Mouse (Mus musculus) CH12.LX (cell line): ENCODE data around the gene Gm49388. TPM values are rescaled to one million over a fixed set of nuclear protein-coding genes. Genes with fewer than 3 reads are reported as not detected.

Source experiments
- DNase-seq: peaks from one replicate; pipeline ENCODE4 v3.0.0-alpha.2; 2013; ENCODE audit errors: extremely low read depth
- H3K27ac ChIP-seq: 2 replicates; pipeline ENCODE4 v1.5.1; 2012; ENCODE audit warnings: low read depth, mild to moderate bottlenecking, control low read depth, moderate library complexity; ENCODE audit not compliant: insufficient read depth
- H3K27me3 ChIP-seq: replicated peaks from 2 replicates; pipeline ENCODE3; 2012; ENCODE audit warnings: inconsistent platforms
- H3K36me3 ChIP-seq, 2 experiments: replicated peaks in 1 of 2; 2 replicates each; pipeline versions ENCODE3 to v1.6.1; 2012; ENCODE audit warnings: inconsistent platforms in 1 of 2, low read length in 1 of 2, mild to moderate bottlenecking in 1 of 2, mixed read lengths in 1 of 2, moderate library complexity in 1 of 2; ENCODE audit not compliant: control insufficient read depth in 1 of 2, insufficient read depth in 1 of 2
- H3K4me1 ChIP-seq, 2 experiments: 2 replicates each; pipeline ENCODE4 v1.6.1; 2012; ENCODE audit warnings: inconsistent platforms in 1 of 2, moderate library complexity in 1 of 2; ENCODE audit not compliant: insufficient read depth in 2 of 2, control insufficient read depth in 1 of 2
- H3K4me2 ChIP-seq: 2 replicates; pipeline ENCODE4 v1.6.1; 2012; ENCODE audit warnings: low read depth, mild to moderate bottlenecking, control low read depth; ENCODE audit not compliant: poor library complexity, insufficient read depth, severe bottlenecking
- H3K4me3 ChIP-seq, 3 experiments: fragments of 150-350 bp in 1 of 3; sonication (generic) in 1 of 3; replicated peaks in 1 of 3; 2 replicates each; pipeline versions ENCODE3 to v1.5.1; 2011 to 2012; ENCODE audit warnings: low read depth in 2 of 3, low read length in 2 of 3, mild to moderate bottlenecking in 2 of 3, moderate library complexity in 2 of 3, control low read depth in 1 of 3, improper control_type of control experiment in 1 of 3, inconsistent platforms in 1 of 3, mixed read lengths in 1 of 3; ENCODE audit not compliant: poor library complexity in 1 of 3
- H3K79me2 ChIP-seq: replicated peaks from 2 replicates; pipeline ENCODE4 v1.6.1; 2012; ENCODE audit warnings: mild to moderate bottlenecking, moderate library complexity; ENCODE audit not compliant: control insufficient read depth, poor library complexity, insufficient read depth, severe bottlenecking; ENCODE audit errors: extremely low read depth
- H3K9ac ChIP-seq: 2 replicates; pipeline ENCODE4 v1.6.1; 2012; ENCODE audit warnings: low read depth, mild to moderate bottlenecking, control low read depth, moderate library complexity; ENCODE audit not compliant: insufficient read depth
- H3K9me3 ChIP-seq: replicated peaks from 2 replicates; pipeline ENCODE3; 2012; ENCODE audit warnings: low read length, inconsistent platforms, mixed read lengths
- BHLHE40 ChIP-seq: IDR thresholded peaks from 2 replicates; pipeline ENCODE4 v1.6.1; 2011; ENCODE audit warnings: mild to moderate bottlenecking, low read depth, low read length, improper control_type of control experiment
- CHD1 ChIP-seq: IDR thresholded peaks from 2 replicates; pipeline ENCODE4 v1.6.1; 2012; ENCODE audit warnings: low read depth, low read length, improper control_type of control experiment, inconsistent platforms
- CHD2 ChIP-seq: IDR thresholded peaks from 2 replicates; pipeline ENCODE4 v1.6.1; 2011; ENCODE audit warnings: low read length, improper control_type of control experiment
- CTCF ChIP-seq, 2 experiments: IDR thresholded peaks in 1 of 2; conservative IDR thresholded peaks in 1 of 2; 2 replicates each; pipeline ENCODE4 v1.5.1; 2011 to 2012; ENCODE audit warnings: low read depth in 2 of 2, low read length in 2 of 2, improper control_type of control experiment in 1 of 2, inconsistent platforms in 1 of 2, mild to moderate bottlenecking in 1 of 2, moderate library complexity in 1 of 2
- E2F4 ChIP-seq: IDR thresholded peaks from 2 replicates; pipeline ENCODE4 v1.6.1; 2011; ENCODE audit warnings: low read depth, low read length, improper control_type of control experiment; ENCODE audit not compliant: insufficient replicate concordance
- ELF1 ChIP-seq: IDR thresholded peaks from 2 replicates; pipeline ENCODE4 v1.6.1; 2014; ENCODE audit warnings: low read depth, mild to moderate bottlenecking, inconsistent platforms, low read length, improper control_type of control experiment
- EP300 ChIP-seq: IDR thresholded peaks from 2 replicates; pipeline ENCODE4 v1.6.1; 2011; ENCODE audit warnings: low read length, improper control_type of control experiment
- ETS1 ChIP-seq: conservative IDR thresholded peaks from 2 replicates; pipeline ENCODE4 v1.6.1; 2012; ENCODE audit warnings: low read depth, mild to moderate bottlenecking, inconsistent platforms, low read length, improper control_type of control experiment, moderate library complexity
- GABPA ChIP-seq: IDR thresholded peaks from 2 replicates; pipeline ENCODE4 v1.6.1; 2012; ENCODE audit warnings: low read depth, low read length, improper control_type of control experiment, inconsistent platforms; ENCODE audit not compliant: insufficient replicate concordance
- HCFC1 ChIP-seq: IDR thresholded peaks from 2 replicates; pipeline ENCODE4 v1.6.1; 2012; ENCODE audit warnings: low read depth, mild to moderate bottlenecking, inconsistent platforms, low read length, improper control_type of control experiment
- IRF4 ChIP-seq: IDR thresholded peaks from 2 replicates; pipeline ENCODE4 v1.6.1; 2014; ENCODE audit warnings: low read depth, mild to moderate bottlenecking, inconsistent platforms, low read length, improper control_type of control experiment
- JUN ChIP-seq: IDR thresholded peaks from 2 replicates; pipeline ENCODE4 v1.6.1; 2011; ENCODE audit warnings: low read depth, mild to moderate bottlenecking, low read length, improper control_type of control experiment, moderate library complexity; ENCODE audit not compliant: insufficient read depth
- JUND ChIP-seq: conservative IDR thresholded peaks from 2 replicates; pipeline ENCODE4 v1.6.1; 2011; ENCODE audit warnings: low read depth, low read length, improper control_type of control experiment
- KAT2A ChIP-seq: IDR thresholded peaks from 2 replicates; pipeline ENCODE4 v1.6.1; 2012; ENCODE audit warnings: low read length, improper control_type of control experiment, inconsistent platforms; ENCODE audit not compliant: insufficient replicate concordance
- MAFK ChIP-seq: IDR thresholded peaks from 2 replicates; pipeline ENCODE4 v1.6.1; 2011; ENCODE audit warnings: low read length, improper control_type of control experiment; ENCODE audit not compliant: insufficient replicate concordance
- MAX ChIP-seq: IDR thresholded peaks from 2 replicates; pipeline ENCODE4 v1.6.1; 2011; ENCODE audit warnings: low read length, improper control_type of control experiment
- MAZ ChIP-seq: IDR thresholded peaks from 2 replicates; pipeline ENCODE4 v1.6.1; 2012; ENCODE audit warnings: low read depth, mild to moderate bottlenecking, inconsistent platforms, low read length, improper control_type of control experiment, moderate library complexity
- MEF2A ChIP-seq: IDR thresholded peaks from 2 replicates; pipeline ENCODE4 v1.6.1; 2014; ENCODE audit warnings: low read depth, mild to moderate bottlenecking, inconsistent platforms, low read length, improper control_type of control experiment, borderline replicate concordance
- MXI1 ChIP-seq: IDR thresholded peaks from 2 replicates; pipeline ENCODE4 v1.6.1; 2011; ENCODE audit warnings: mild to moderate bottlenecking, low read depth, low read length, improper control_type of control experiment
- MYC ChIP-seq: IDR thresholded peaks from 2 replicates; pipeline ENCODE4 v1.6.1; 2011; ENCODE audit warnings: low read depth, mild to moderate bottlenecking, improper control_type of control experiment, low read length
- NELFE ChIP-seq: IDR thresholded peaks from 2 replicates; pipeline ENCODE4 v1.6.1; 2011; ENCODE audit warnings: low read depth, low read length, improper control_type of control experiment
- NRF1 ChIP-seq: IDR thresholded peaks from 2 replicates; pipeline ENCODE4 v1.6.1; 2014; ENCODE audit warnings: low read depth, mild to moderate bottlenecking, inconsistent platforms, low read length, improper control_type of control experiment, moderate library complexity
- PAX5 ChIP-seq: IDR thresholded peaks from 2 replicates; pipeline ENCODE4 v1.6.1; 2012; ENCODE audit warnings: low read length, inconsistent platforms, mixed read lengths
- POLR2A ChIP-seq: IDR thresholded peaks from 2 replicates; pipeline ENCODE4 v1.6.1; 2011; ENCODE audit warnings: low read depth, mild to moderate bottlenecking, improper control_type of control experiment, low read length
- POLR2AphosphoS2 ChIP-seq: IDR thresholded peaks from 2 replicates; pipeline ENCODE4 v1.6.1; 2011; ENCODE audit warnings: low read depth, low read length, improper control_type of control experiment
- RAD21 ChIP-seq: IDR thresholded peaks from 2 replicates; pipeline ENCODE4 v1.6.1; 2011; ENCODE audit warnings: low read depth, mild to moderate bottlenecking, low read length, improper control_type of control experiment, moderate library complexity
- RCOR1 ChIP-seq: conservative IDR thresholded peaks from 2 replicates; pipeline ENCODE4 v1.6.1; 2012; ENCODE audit warnings: low read depth, mild to moderate bottlenecking, inconsistent platforms, low read length, improper control_type of control experiment
- SMC3 ChIP-seq: IDR thresholded peaks from 2 replicates; pipeline ENCODE4 v1.6.1; 2011; ENCODE audit warnings: low read depth, low read length, improper control_type of control experiment
- TBP ChIP-seq: conservative IDR thresholded peaks from 2 replicates; pipeline ENCODE4 v1.6.1; 2011; ENCODE audit warnings: low read depth, low read length, improper control_type of control experiment
- UBTF ChIP-seq: IDR thresholded peaks from 2 replicates; pipeline ENCODE4 v1.6.1; 2012; ENCODE audit warnings: low read depth, mild to moderate bottlenecking, inconsistent platforms, low read length, improper control_type of control experiment, moderate library complexity
- USF1 ChIP-seq: IDR thresholded peaks from 2 replicates; pipeline ENCODE4 v1.6.1; 2014; ENCODE audit warnings: low read depth, mild to moderate bottlenecking, inconsistent platforms, low read length, improper control_type of control experiment
- USF2 ChIP-seq: conservative IDR thresholded peaks from 2 replicates; pipeline ENCODE4 v1.6.1; 2011; ENCODE audit warnings: low read depth, low read length, improper control_type of control experiment
- ZC3H11A ChIP-seq: IDR thresholded peaks from 2 replicates; pipeline ENCODE4 v1.6.1; 2012; ENCODE audit warnings: low read depth, mild to moderate bottlenecking, inconsistent platforms, low read length, improper control_type of control experiment
- ZKSCAN1 ChIP-seq: IDR thresholded peaks from 2 replicates; pipeline ENCODE4 v1.6.1; 2012; ENCODE audit warnings: low read depth, inconsistent platforms, low read length, improper control_type of control experiment, borderline replicate concordance
- ZMIZ1 ChIP-seq: IDR thresholded peaks from 2 replicates; pipeline ENCODE4 v1.6.1; 2012; ENCODE audit warnings: low read depth, mild to moderate bottlenecking, inconsistent platforms, low read length, improper control_type of control experiment
- ZNF384 ChIP-seq: IDR thresholded peaks from 2 replicates; pipeline ENCODE4 v1.6.1; 2012; ENCODE audit warnings: low read depth, low read length, improper control_type of control experiment, inconsistent platforms
- dilution Hi-C: fragments of 300-500 bp; cut with MboI; formaldehyde crosslinking; loops from 2 replicates; pipeline ENCODE4 v1.14.3; 2020; ENCODE audit warnings: low sequenced_read_pairs; ENCODE audit not compliant: extremely low pct_unique_long_range_greater_than_20kb, extremely low pct_ligation_motif_present
- in situ Hi-C: fragments of 300-500 bp; cut with MboI; formaldehyde crosslinking; loops from 3 replicates; pipeline ENCODE4 v1.14.3; 2019; ENCODE audit warnings: low sequenced_read_pairs, low pct_ligation_motif_present, low pct_unique_long_range_greater_than_20kb, mixed read lengths
- polyA plus RNA-seq: library from polyadenylated mRNA; unstranded; fragments of >175 nt; gene quantifications from 2 replicates; pipeline ENCODE4 v1.2.1, GENCODE M21; 2012; ENCODE audit warnings: low read depth; ENCODE audit not compliant: insufficient read length
- total RNA-seq, 2 experiments: library from RNA; depleted of rRNA; stranded (reverse); fragments of 300-350 nt in 1 of 2; fragments of >200 nt in 1 of 2; gene quantifications; 2 replicates each; pipeline ENCODE4 v1.2.3; 2012 to 2014

Gm49388 gene
- total and polyA plus RNA-seq, 3 experiments: 0.98 to 4.3 TPM; not detected in 1

- 0 out of 2 replicates have a peak, but pooled peaks have one; percentile 7 for TF ChIP-seq MXI1
- no peak for TF ChIP-seq RCOR1
Measured at GRCm38 (mm10) chr7:127776426-127776825, 9.0 kb upstream of the Gm49388 start, which contains the start of gene Setd1a (continued).

DNA sequence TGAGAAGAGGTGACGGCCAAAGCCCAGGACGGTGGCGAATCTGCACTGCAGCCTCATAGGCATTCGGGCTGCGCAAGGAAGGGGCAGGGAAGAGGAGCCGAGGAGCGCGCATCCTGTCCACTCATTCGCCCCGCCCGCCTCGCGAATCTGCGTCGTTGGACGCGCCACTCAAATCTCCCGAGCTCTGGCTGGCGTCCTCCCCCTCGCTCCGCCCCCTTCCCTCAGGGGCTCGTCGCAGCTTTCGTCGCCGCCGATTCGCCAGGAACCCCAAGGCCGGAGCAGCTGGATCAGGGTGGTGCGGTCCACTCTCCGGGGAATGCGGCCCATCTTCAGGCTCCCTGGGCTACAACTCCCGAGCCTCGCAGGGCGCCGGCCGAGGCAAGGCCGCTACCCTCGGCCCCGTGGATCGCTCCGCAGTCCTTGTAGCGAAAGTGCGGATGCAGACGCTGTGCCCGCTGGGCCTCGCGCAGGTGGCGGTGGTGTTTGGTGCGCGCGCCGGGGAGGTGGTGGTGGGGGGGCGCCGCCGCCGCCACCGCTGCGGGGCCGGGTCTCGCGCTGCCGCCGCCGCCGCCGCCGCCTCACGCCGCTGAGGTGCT, 8.4 kb upstream of the Gm49388 start:
- in situ Hi-C loops (loop anchor here (5.0 to 25.0 kb wide), 4 partner anchors 40 to 995 kb away; partner anchors contain the start of genes Cdipt, Cdiptos, Prss8 and Tbx6), dilution Hi-C loops (no loop called here)
- Histone ChIP-seq H3K27me3 (no peaks in the 10 kb centered on the region), H3K9me3 (no peaks in the 10 kb centered on the region), H3K27ac (peak overlapping the region; percentile 94), H3K4me1 (peaks cover 9 to 51% of the 10 kb centered on the region in 2 experiments), H3K36me3 (peaks cover 21 to 53% of the 10 kb centered on the region in 2 experiments), H3K4me2 (peak overlapping the region; percentile 48; the same call in 1 of the 2 replicates), H3K9ac (peak overlapping the region; percentile 99), H3K4me3 (peak overlapping the region; percentile 67 to 92 (median 71)), H3K79me2 (peaks cover 23% of the 10 kb centered on the region)
- peak; percentile 94 for DNase-seq
- TF ChIP-seq JUN (no peak), ETS1 (no peak), ELF1 (peak; percentile 59), NELFE (peak; percentile 54; the same call in 1 of the 2 replicates), ZKSCAN1 (no peak), UBTF (0 out of 2 replicates have a peak, but pooled peaks have one; percentile 40), SMC3 (no peak), GABPA (no peak; the same call in 1 of the 2 replicates), E2F4 (no peak), MAFK (no peak), NRF1 (peak; percentile 66), ZMIZ1 (peak; percentile 39; the same call in 1 of the 2 replicates), ZNF384 (peak; percentile 37), MXI1 (peak; percentile 36), HCFC1 (peak; percentile 80), MAZ (peak; percentile 98), JUND (no peak), USF1 (no peak), MYC (no peak), CHD2 (peak; percentile 80), POLR2AphosphoS2 (0 out of 2 replicates have a peak, but pooled peaks have one; percentile 15), USF2 (no peak), IRF4 (peak; percentile 32; the same call in 1 of the 2 replicates), RCOR1 (no peak; the same call in 1 of the 2 replicates), CHD1 (0 out of 2 replicates have a peak, but pooled peaks have one; percentile 32), KAT2A (peak; percentile 75; the same call in 1 of the 2 replicates), PAX5 (no peak), MAX (peak; percentile 74; the same call in 1 of the 2 replicates), CTCF (conservative IDR thresholded peaks at IDR 0.05 in 1 of 2, IDR thresholded peaks at IDR 0.05 in 1 of 2; ENCODE audit: low read depth in 2 of 2, low read length in 2 of 2) (no peak), POLR2A (0 out of 2 replicates have a peak, but pooled peaks have one; percentile 41), TBP (no peak), MEF2A (peak; percentile 48), RAD21 (no peak), ZC3H11A (peak; percentile 100), BHLHE40 (peak; percentile 67), EP300 (no peak)
